Mouse (Mus musculus) limb, embryonic 14.5 days (tissue): ENCODE measurements around the gene Btn2a2. TPM values are rescaled to one million over a fixed set of nuclear protein-coding genes. Genes with fewer than 3 reads are reported as not detected.

Source experiments
- ATAC-seq: fragments of 200-750 bp; cut with Nextera tagmentation; 2 replicates; pipeline ENCODE4 v1.8.0; 2017; ENCODE audit warnings: low read depth, moderate number of reproducible peaks, moderate TSS enrichment; ENCODE audit not compliant: low FRiP score
- DNase-seq: peaks from one replicate; pipeline ENCODE4 v3.0.0-alpha.2; 2015; ENCODE audit warnings: low spot score
- H3K27ac ChIP-seq: fragments of 300-500 bp; sonication (generic); replicated peaks from 2 replicates; pipeline ENCODE4 v1.5.1; 2014; ENCODE audit warnings: low read depth, mild to moderate bottlenecking, low read length, moderate library complexity, mixed read lengths
- H3K27me3 ChIP-seq: fragments of 300-500 bp; sonication (generic); 2 replicates; pipeline ENCODE4 v1.6.1; 2014; ENCODE audit warnings: low read length, mixed read lengths; ENCODE audit not compliant: control insufficient read depth, insufficient read depth
- H3K36me3 ChIP-seq: fragments of 300-500 bp; sonication (generic); 2 replicates; pipeline ENCODE4 v1.6.1; 2014; ENCODE audit warnings: mild to moderate bottlenecking, low read length, moderate library complexity, mixed read lengths; ENCODE audit not compliant: control insufficient read depth, insufficient read depth
- H3K4me1 ChIP-seq: fragments of 300-500 bp; sonication (generic); 2 replicates; pipeline ENCODE4 v1.6.1; 2014; ENCODE audit warnings: antibody characterized with exemption, low read length, mixed read lengths; ENCODE audit not compliant: control insufficient read depth, insufficient read depth
- H3K4me2 ChIP-seq: fragments of 300-500 bp; sonication (generic); replicated peaks from 2 replicates; pipeline ENCODE4 v1.6.1; 2014; ENCODE audit warnings: low read depth, mild to moderate bottlenecking, low read length, moderate library complexity; ENCODE audit not compliant: severe bottlenecking
- H3K4me3 ChIP-seq: fragments of 300-500 bp; sonication (generic); replicated peaks from 2 replicates; pipeline ENCODE4 v1.5.1; 2014; ENCODE audit warnings: low read length
- H3K9ac ChIP-seq: fragments of 300-500 bp; sonication (generic); 2 replicates; pipeline ENCODE4 v1.6.1; 2014; ENCODE audit warnings: mild to moderate bottlenecking, low read depth, low read length, moderate library complexity; ENCODE audit not compliant: severe bottlenecking
- H3K9me3 ChIP-seq: fragments of 300-500 bp; sonication (generic); 2 replicates; pipeline ENCODE4 v1.6.1; 2016; ENCODE audit warnings: low read length; ENCODE audit not compliant: control insufficient read depth
- POLR2A ChIP-seq: fragments of 200-500 bp; IDR thresholded peaks from 2 replicates; pipeline ENCODE4 v1.8.0; 2012; ENCODE audit warnings: inconsistent platforms, mild to moderate bottlenecking, moderate library complexity, borderline replicate concordance; ENCODE audit not compliant: insufficient read depth, insufficient read length; ENCODE audit errors: extremely low read depth
- WGBS: fragments of 180-500 bp; shearing (Covaris S2); extraction: QIAGEN DNeasy Blood & Tissue Kit; methylation state at CpG from one replicate; pipeline ENCODE4 v1.1.7; 2014; 5-methylcytosine and 5-hydroxymethylcytosine counted together
- polyA plus RNA-seq, 2 experiments: library from polyadenylated mRNA; depleted of rRNA in 1 of 2; stranded (reverse) in 1 of 2; unstranded in 1 of 2; fragments of >200 nt; fragmentation: Nextera tagmentation in 1 of 2; extraction: Ambion mirVana in 1 of 2; gene quantifications; 2 replicates each; pipeline versions ENCODE4 v1.2.1 to v1.2.3; 2012 to 2014

Gene Btn2a2
- polyA plus RNA-seq, 2 experiments: 0.62 to 0.89 TPM

DNA sequence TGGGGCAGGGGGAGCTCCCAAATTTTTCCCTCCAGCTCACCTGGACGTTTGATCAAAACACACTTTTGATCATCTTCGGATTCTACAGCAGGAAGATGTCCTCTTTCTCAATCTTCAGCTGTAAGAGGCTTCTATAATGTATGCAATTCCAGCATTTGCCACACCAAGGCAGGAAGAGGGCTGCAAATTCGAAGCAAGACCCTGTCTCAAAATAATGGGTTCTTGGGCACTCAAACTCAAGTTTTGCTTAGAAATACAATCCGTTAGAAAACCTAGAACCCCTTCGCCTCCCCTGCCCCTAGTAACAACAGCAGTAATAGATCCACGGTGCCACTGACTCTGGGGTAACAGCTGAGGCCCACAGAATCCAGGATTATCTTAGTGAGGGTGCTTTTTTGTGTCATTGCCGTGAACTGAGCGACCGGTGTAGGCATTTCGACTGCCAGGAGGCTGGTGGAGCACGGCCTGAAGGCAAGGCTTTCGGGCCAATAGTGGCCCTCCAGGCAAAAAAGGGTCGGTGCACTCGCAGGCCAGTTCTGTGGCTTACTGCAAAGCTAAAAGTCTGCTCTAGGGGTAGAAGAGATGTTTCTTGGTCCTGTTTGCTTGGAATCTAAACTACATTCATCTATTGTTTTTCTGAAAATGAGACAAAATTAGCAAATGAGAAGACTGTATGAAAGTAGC is 17.1 kb upstream of the Btn2a2 start:
- Histone ChIP-seq H3K4me2 (peak overlapping the region; percentile 34), H3K9ac (peak overlapping the region; percentile 38), H3K27ac (no peak overlapping the region), H3K4me1 (0 out of 2 replicates have a peak, but pooled peaks cover 6% of the 10 kb centered on the region), H3K27me3 (no peaks in the 10 kb centered on the region), H3K9me3 (no peaks in the 10 kb centered on the region), H3K4me3 (peak overlapping the region; percentile 15), H3K36me3 (no peaks in the 10 kb centered on the region)
- no peak for TF ChIP-seq POLR2A
- 8% methylated on average over 14 of the region's 14 CpGs for WGBS
- ATAC-seq: peak; percentile 19; the same call in 1 of the 2 replicates
- DNase-seq: no peak

DNA sequence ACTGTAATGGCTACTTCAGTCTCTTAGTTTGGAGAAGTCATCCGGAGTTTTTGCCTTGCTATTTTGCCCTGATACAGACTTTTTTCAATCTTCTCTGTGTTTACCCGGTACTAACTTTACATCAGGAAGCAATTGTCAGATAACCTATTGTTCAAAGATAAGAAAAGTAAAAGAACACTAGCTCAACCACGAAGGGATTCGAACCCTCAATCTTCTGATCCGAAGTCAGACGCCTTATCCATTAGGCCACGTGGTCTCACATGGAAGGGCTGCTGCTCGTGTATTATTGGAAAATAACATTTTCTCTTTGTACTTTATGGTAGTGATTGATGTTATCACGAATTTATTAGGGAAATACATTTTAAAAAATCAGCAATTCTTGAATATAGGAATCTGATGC is 15.1 kb upstream of the Btn2a2 start:
- H3K4me3 ChIP-seq: 0 out of 2 replicates have a peak overlapping the region, but pooled peaks have one; percentile 7
- H3K9ac ChIP-seq: no peak overlapping the region

DNA sequence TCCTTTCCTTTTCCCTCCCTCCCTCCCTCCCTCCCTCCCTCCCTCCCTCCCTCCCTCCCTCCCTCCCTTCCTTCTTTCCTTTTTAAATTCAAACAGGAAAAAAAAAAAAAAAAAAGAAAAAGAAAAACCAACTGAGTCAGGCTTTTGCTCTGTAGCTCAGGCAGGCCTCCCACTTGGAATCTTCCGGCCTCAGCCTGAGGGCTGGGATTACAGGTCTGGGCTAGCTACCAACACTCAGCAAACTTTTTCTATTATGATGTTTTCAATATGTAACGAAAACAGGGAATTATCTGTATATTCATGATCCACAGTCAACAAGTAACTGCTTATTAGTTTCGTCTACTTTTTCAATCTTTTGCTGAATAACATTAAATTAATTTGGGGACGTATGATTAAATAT is 14.3 kb upstream of the Btn2a2 start:
- H3K4me2 ChIP-seq: no peak overlapping the region
- 0 out of 2 replicates have a peak, but pooled peaks cover 6% of the 10 kb centered on the region for H3K4me1 ChIP-seq
- no peaks in the 10 kb centered on the region for H3K27me3 ChIP-seq
- H3K36me3 ChIP-seq: no peaks in the 10 kb centered on the region
- no peak for TF ChIP-seq POLR2A
- H3K27ac ChIP-seq: no peak overlapping the region
- H3K9me3 ChIP-seq: no peaks in the 10 kb centered on the region
- no peak overlapping the region for H3K9ac ChIP-seq
- WGBS: 39% methylated on average over 4 of the region's 4 CpGs
- no peak overlapping the region for H3K4me3 ChIP-seq
- ATAC-seq (no peak), DNase-seq (no peak)

More for the DNA sequence above, 15.1 kb upstream of the Btn2a2 start:
- peak overlapping the region; percentile 8; the same call in 1 of the 2 replicates for H3K4me2 ChIP-seq
- no peaks in the 10 kb centered on the region for H3K36me3 ChIP-seq
- peak; percentile 82 for DNase-seq
- no peaks in the 10 kb centered on the region for H3K9me3 ChIP-seq
- no peaks in the 10 kb centered on the region for H3K27me3 ChIP-seq
- ATAC-seq: no peak
- no peak overlapping the region for H3K27ac ChIP-seq
- 0 out of 2 replicates have a peak, but pooled peaks cover 6% of the 10 kb centered on the region for H3K4me1 ChIP-seq
- no peak for TF ChIP-seq POLR2A
- 2% methylated on average over 9 of the region's 9 CpGs for WGBS

DNA sequence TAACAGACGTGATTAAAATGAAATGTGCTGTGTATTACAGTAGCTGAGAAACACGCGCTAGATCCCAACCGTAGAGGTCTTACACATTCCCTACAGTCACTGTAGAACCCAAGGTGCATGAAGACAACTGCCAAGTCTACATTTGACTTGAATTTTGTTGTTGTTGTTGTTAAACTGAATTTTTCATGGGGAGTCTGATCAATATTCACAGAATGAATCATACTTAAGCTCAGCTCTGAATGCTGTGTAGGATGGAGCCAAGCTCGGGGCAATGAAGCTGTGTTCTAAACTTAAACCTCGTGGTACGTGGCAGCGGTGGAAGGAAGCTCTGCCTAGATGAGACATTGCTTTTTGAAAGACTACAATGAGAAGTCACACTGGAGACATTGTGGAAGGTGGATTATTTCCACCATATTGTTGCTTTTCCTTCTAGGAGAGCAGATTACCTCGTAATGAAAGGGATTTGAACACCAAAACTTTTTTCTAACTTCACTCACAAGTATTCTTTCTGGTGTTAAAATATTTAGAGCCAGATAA is 13.4 kb upstream of the Btn2a2 start:
- Histone ChIP-seq H3K27me3 (no peaks in the 10 kb centered on the region), H3K9ac (no peak overlapping the region), H3K4me1 (0 out of 2 replicates have a peak, but pooled peaks cover 6% of the 10 kb centered on the region), H3K36me3 (no peaks in the 10 kb centered on the region), H3K4me3 (no peak overlapping the region), H3K9me3 (no peaks in the 10 kb centered on the region), H3K4me2 (no peak overlapping the region), H3K27ac (no peak overlapping the region)
- WGBS: 40% methylated on average over 9 of the region's 9 CpGs
- ATAC-seq (no peak), DNase-seq (no peak)
- no peak for TF ChIP-seq POLR2A

DNA sequence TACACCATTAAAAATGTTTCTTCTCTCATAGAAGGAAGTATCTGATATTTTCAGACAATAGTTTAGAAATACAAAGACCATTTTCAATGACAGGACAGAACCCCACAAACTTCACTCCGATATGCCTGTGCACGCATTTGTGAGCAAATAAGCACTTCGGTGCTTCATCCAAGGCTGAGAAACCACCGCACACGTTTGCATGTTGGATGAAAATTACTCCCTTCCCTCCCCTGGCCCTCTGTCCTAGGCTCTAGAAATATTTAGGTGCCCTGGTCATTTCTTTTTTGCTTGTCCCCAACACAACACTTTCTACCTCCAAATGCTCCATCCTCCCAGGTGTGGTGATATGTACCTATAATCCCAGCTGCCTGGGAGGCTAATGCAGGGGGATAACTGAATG is 12.9 kb upstream of the Btn2a2 start:
- no peak for ATAC-seq
- 0 out of 2 replicates have a peak overlapping the region, but pooled peaks have one; percentile 6 for H3K4me2 ChIP-seq
- H3K9me3 ChIP-seq: no peaks in the 10 kb centered on the region
- no peak overlapping the region for H3K27ac ChIP-seq
- 0 out of 2 replicates have a peak, but pooled peaks cover 6% of the 10 kb centered on the region for H3K4me1 ChIP-seq
- H3K9ac ChIP-seq: no peak overlapping the region
- DNase-seq: no peak
- no peaks in the 10 kb centered on the region for H3K36me3 ChIP-seq
- no peak overlapping the region for H3K4me3 ChIP-seq
- no peaks in the 10 kb centered on the region for H3K27me3 ChIP-seq
- no peak for TF ChIP-seq POLR2A
- 18% methylated on average over 5 of the region's 5 CpGs for WGBS
